Mouse (Mus musculus): Measurements from ENCODE around the gene Zfand4. TPM values are rescaled to one million over a fixed set of nuclear protein-coding genes. Genes with fewer than 3 reads are reported as not detected.
"Not testable (repeated sequence)": the region's sequence is repeated elsewhere in the genome, so short reads cannot be mapped to it uniquely, and the experiment has no call there.

Gene Zfand4
- polyA plus RNA-seq, 1 experiment from 2014 or later: 10.3 TPM

DNA sequence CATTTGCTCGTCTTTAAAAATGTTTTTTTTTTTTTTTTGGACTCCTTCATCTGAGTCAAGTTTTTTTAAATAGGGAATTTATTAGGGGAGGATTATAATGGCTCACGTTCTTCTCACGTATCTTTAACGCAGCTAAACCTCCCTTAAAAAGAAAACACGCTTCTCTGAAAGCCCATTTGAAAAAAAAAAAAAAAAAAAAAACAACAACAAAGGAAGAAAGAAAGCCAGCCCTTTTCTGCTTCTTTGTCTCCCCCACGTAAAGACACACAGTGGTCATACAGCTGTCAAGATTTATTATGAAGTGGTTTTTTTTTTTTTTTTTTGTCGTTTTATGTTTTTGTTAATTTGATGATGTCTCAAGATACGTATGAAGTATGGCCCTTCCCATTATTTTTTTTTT, 74.5 kb downstream of the Zfand4 start:
- Histone ChIP-seq H3K4me2 (ENCODE audit: low read length) (peak overlapping the region; percentile 63), H3K4me1 (ENCODE audit: control insufficient read depth, insufficient read depth, low read length) (peaks cover 9% of the 10 kb centered on the region), H3K27me3 (replicated peaks; ENCODE audit: control insufficient read depth, insufficient read depth, low read length) (0 out of 2 replicates have a peak, but pooled peaks cover 3% of the 10 kb centered on the region), H3K27ac (ENCODE audit: low read depth, low read length) (no peak overlapping the region), H3K9me3 (replicated peaks; ENCODE audit: control insufficient read depth, low read length) (no peaks in the 10 kb centered on the region), H3K9ac (ENCODE audit: low read length) (peak overlapping the region; percentile 81), H3K4me3 (ENCODE audit: low read depth, low read length) (peak overlapping the region; percentile 96), H3K36me3 (ENCODE audit: control insufficient read depth, insufficient read depth, low read length) (no peaks in the 10 kb centered on the region)
- WGBS: 9% methylated on average over 8 of the region's 8 CpGs
- ATAC-seq: no peak
- peak; percentile 30 for DNase-seq (ENCODE audit: low spot score)

DNA sequence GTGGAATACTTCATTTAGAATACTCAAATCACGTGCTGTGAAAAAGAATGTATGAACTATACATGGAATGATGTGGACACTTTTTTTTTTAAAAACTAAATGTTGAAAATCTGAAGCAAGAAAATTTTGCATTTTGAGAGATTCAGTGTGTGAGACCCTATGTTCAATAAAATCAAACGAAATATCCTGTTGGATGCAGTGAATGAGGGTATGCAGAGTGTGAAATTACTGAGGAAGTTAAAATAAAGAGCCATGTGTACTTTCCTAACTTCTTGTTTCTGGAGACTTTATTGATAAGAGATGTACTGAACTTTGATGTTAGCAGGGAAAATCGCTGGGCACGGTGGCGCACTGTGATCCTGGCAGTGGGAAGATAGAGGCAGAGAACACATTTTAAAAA, 75.1 kb downstream of the Zfand4 start:
- H3K36me3 ChIP-seq (ENCODE audit: control insufficient read depth, insufficient read depth, low read length): no peaks in the 10 kb centered on the region
- DNase-seq (ENCODE audit: low spot score): no peak
- WGBS: 83% methylated on average over 5 of the region's 5 CpGs
- H3K9me3 ChIP-seq (replicated peaks; ENCODE audit: control insufficient read depth, low read length): no peaks in the 10 kb centered on the region
- no peak for ATAC-seq
- peaks cover 9% of the 10 kb centered on the region for H3K4me1 ChIP-seq (ENCODE audit: control insufficient read depth, insufficient read depth, low read length)
- H3K4me2 ChIP-seq (ENCODE audit: low read length): peak overlapping the region; percentile 63
- H3K27me3 ChIP-seq (replicated peaks; ENCODE audit: control insufficient read depth, insufficient read depth, low read length): 0 out of 2 replicates have a peak, but pooled peaks cover 3% of the 10 kb centered on the region
- no peak overlapping the region for H3K9ac ChIP-seq (ENCODE audit: low read length)
- H3K27ac ChIP-seq (ENCODE audit: low read depth, low read length): no peak overlapping the region
- H3K4me3 ChIP-seq (ENCODE audit: low read depth, low read length): peak overlapping the region; percentile 96

DNA sequence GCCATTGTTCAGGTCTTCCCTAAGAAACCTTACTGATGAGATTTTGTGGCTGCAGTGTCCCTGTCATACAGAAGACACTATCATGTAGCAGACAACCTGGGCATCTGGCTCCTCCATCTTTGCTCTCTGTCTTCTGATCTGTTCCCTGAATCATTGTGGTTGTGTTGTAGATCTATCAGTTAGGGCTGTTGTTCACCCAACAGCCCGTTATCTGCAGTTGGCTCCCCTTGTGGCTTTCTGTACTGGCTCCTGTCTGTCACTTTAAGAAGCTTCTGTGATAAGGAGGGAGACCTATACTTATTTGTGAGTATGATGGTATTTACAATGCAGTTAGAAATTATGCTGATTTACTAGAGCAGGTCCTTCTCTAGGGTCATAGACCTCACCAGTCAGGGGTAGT, 76.5 kb downstream of the Zfand4 start:
- WGBS: 90% methylated on average over 1 of the region's 1 CpGs
- no peaks in the 10 kb centered on the region for H3K36me3 ChIP-seq (ENCODE audit: control insufficient read depth, insufficient read depth, low read length)
- 0 out of 2 replicates have a peak, but pooled peaks cover 3% of the 10 kb centered on the region for H3K27me3 ChIP-seq (replicated peaks; ENCODE audit: control insufficient read depth, insufficient read depth, low read length)
- no peak overlapping the region for H3K4me2 ChIP-seq (ENCODE audit: low read length)
- no peak overlapping the region for H3K9ac ChIP-seq (ENCODE audit: low read length)
- DNase-seq (ENCODE audit: low spot score) (no peak), ATAC-seq (no peak)
- H3K4me3 ChIP-seq (ENCODE audit: low read depth, low read length): no peak overlapping the region
- no peak overlapping the region for H3K27ac ChIP-seq (ENCODE audit: low read depth, low read length)
- H3K4me1 ChIP-seq (ENCODE audit: control insufficient read depth, insufficient read depth, low read length): peaks cover 9% of the 10 kb centered on the region
- no peaks in the 10 kb centered on the region for H3K9me3 ChIP-seq (replicated peaks; ENCODE audit: control insufficient read depth, low read length)

DNA sequence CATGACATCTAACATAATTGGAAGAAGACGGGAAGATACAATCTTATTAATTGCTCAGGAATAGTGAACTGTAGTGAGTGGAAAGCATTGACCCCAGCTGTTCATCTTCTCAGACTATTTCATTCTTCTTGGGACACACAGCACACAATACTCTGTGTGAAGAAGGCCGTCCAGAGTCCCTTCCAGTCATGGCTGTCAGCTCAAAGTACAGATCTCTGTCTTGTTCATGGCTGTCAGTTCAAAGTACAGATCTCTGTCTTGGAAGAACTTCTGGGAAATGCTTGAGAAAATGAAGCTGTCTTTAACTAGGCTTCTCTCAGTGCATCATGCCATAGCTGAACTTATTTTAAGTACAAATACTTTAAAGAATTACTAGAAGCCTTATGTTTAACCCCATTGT, 83.9 kb downstream of the Zfand4 start:
- Histone ChIP-seq H3K4me3 (ENCODE audit: low read depth, low read length) (no peak overlapping the region), H3K36me3 (ENCODE audit: control insufficient read depth, insufficient read depth, low read length) (no peaks in the 10 kb centered on the region), H3K27ac (ENCODE audit: low read depth, low read length) (no peak overlapping the region), H3K4me1 (ENCODE audit: control insufficient read depth, insufficient read depth, low read length) (no peaks in the 10 kb centered on the region), H3K27me3 (replicated peaks; ENCODE audit: control insufficient read depth, insufficient read depth, low read length) (no peaks in the 10 kb centered on the region), H3K9me3 (replicated peaks; ENCODE audit: control insufficient read depth, low read length) (no peaks in the 10 kb centered on the region), H3K4me2 (ENCODE audit: low read length) (no peak overlapping the region), H3K9ac (ENCODE audit: low read length) (no peak overlapping the region)
- no peak for DNase-seq (ENCODE audit: low spot score)
- ATAC-seq: no peak
- WGBS: 87% methylated on average over 2 of the region's 2 CpGs

DNA sequence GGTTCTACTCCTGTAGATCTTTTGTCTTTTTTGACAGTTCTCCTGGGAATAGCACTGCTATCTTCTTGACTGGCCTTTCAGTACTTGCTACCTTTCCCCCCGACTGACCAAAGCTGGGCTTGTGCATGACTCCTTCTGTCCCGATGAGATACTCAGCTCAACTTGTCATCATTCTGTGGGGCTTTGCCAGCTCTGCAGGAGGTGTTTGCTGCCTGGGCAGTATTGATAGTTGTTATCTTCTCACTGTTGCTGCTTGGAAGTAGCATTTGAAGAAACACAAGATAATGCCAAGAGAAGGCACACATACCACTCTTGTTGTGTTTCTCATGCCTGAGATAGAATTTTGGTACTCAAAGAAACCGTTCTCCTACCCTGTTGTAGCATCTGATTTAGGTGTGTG, 86.0 kb downstream of the Zfand4 start:
- H3K9me3 ChIP-seq (replicated peaks; ENCODE audit: control insufficient read depth, low read length): no peaks in the 10 kb centered on the region
- H3K4me2 ChIP-seq (ENCODE audit: low read length): no peak overlapping the region
- WGBS: 95% methylated on average over 3 of the region's 3 CpGs
- H3K4me1 ChIP-seq (ENCODE audit: control insufficient read depth, insufficient read depth, low read length): no peaks in the 10 kb centered on the region
- no peak for DNase-seq (ENCODE audit: low spot score)
- H3K36me3 ChIP-seq (ENCODE audit: control insufficient read depth, insufficient read depth, low read length): no peaks in the 10 kb centered on the region
- H3K27me3 ChIP-seq (replicated peaks; ENCODE audit: control insufficient read depth, insufficient read depth, low read length): no peaks in the 10 kb centered on the region
- no peak for ATAC-seq
- H3K27ac ChIP-seq (ENCODE audit: low read depth, low read length): 0 out of 2 replicates have a peak overlapping the region, but pooled peaks have one; percentile 14
- no peak overlapping the region for H3K4me3 ChIP-seq (ENCODE audit: low read depth, low read length)
- no peak overlapping the region for H3K9ac ChIP-seq (ENCODE audit: low read length)

DNA sequence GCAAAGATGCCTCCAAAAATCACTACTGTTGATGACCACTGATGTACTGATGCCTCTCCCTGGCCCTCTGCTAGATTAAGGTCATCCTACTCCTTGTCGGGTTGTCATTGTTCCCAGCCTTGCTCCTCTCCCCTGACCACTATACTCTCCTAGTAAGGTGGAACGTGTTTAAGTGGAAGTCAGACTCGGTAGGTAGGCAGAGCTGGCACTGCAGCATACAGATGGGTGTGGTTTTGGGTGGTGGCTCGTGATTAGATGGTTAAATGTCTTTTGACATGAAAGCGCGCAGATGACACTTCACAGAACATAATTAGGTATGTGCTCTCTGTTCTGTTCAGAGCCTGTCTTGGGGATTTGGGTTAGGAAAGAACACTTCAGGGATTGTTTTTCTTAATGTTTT, 86.6 kb downstream of the Zfand4 start:
- WGBS: 82% methylated on average over 6 of the region's 6 CpGs
- Histone ChIP-seq H3K4me2 (ENCODE audit: low read length) (no peak overlapping the region), H3K9ac (ENCODE audit: low read length) (no peak overlapping the region), H3K4me3 (ENCODE audit: low read depth, low read length) (no peak overlapping the region), H3K27me3 (replicated peaks; ENCODE audit: control insufficient read depth, insufficient read depth, low read length) (no peaks in the 10 kb centered on the region), H3K9me3 (replicated peaks; ENCODE audit: control insufficient read depth, low read length) (no peaks in the 10 kb centered on the region), H3K36me3 (ENCODE audit: control insufficient read depth, insufficient read depth, low read length) (no peaks in the 10 kb centered on the region), H3K4me1 (ENCODE audit: control insufficient read depth, insufficient read depth, low read length) (no peaks in the 10 kb centered on the region), H3K27ac (ENCODE audit: low read depth, low read length) (no peak overlapping the region)
- no peak for DNase-seq (ENCODE audit: low spot score)
- no peak for ATAC-seq

DNA sequence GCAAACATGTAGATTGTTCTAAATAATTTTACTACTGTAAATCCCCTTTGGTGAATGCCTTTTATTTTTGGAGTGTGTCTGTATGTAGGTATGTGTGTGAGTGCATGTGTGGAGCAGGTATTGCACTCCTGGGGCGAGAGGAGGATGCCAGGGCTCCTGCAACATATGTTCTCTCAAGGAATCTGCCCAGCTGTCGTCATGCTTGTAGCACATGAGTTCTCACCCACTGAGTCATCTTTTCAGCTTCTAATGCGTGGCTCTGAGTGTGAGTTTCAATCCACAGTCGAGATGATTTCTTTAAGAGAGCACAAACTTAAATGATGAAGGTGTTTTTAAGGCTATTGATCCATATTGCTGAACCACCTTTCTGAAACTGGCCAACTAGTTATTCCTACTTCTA, 87.5 kb downstream of the Zfand4 start:
- no peaks in the 10 kb centered on the region for H3K36me3 ChIP-seq (ENCODE audit: control insufficient read depth, insufficient read depth, low read length)
- WGBS: 84% methylated on average over 4 of the region's 4 CpGs
- no peak for ATAC-seq
- no peak overlapping the region for H3K27ac ChIP-seq (ENCODE audit: low read depth, low read length)
- no peaks in the 10 kb centered on the region for H3K4me1 ChIP-seq (ENCODE audit: control insufficient read depth, insufficient read depth, low read length)
- no peak for DNase-seq (ENCODE audit: low spot score)
- H3K4me2 ChIP-seq (ENCODE audit: low read length): no peak overlapping the region
- no peak overlapping the region for H3K4me3 ChIP-seq (ENCODE audit: low read depth, low read length)
- H3K27me3 ChIP-seq (replicated peaks; ENCODE audit: control insufficient read depth, insufficient read depth, low read length): no peaks in the 10 kb centered on the region
- no peak overlapping the region for H3K9ac ChIP-seq (ENCODE audit: low read length)
- H3K9me3 ChIP-seq (replicated peaks; ENCODE audit: control insufficient read depth, low read length): no peaks in the 10 kb centered on the region

DNA sequence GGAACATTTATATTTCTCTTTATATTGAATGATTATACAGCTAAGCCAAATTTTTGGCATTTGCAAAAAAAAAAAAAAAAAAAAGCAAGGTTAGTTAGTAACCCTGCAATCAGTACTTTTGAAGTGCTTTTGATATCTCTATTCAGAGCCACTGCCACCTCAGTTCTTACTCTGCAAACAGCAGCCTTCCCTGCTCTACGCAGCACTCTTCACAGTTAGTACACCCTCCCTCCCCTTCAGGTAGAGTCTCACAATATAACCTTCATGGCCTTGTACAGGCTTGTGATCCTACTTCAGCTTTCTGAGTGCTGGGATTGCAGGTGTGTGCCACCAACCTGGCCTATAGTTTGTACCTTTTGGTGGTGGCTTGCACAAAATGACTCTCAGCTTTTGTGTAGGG, 89.4 kb downstream of the Zfand4 start:
- no peaks in the 10 kb centered on the region for H3K36me3 ChIP-seq (ENCODE audit: control insufficient read depth, insufficient read depth, low read length)
- no peak for ATAC-seq

DNA sequence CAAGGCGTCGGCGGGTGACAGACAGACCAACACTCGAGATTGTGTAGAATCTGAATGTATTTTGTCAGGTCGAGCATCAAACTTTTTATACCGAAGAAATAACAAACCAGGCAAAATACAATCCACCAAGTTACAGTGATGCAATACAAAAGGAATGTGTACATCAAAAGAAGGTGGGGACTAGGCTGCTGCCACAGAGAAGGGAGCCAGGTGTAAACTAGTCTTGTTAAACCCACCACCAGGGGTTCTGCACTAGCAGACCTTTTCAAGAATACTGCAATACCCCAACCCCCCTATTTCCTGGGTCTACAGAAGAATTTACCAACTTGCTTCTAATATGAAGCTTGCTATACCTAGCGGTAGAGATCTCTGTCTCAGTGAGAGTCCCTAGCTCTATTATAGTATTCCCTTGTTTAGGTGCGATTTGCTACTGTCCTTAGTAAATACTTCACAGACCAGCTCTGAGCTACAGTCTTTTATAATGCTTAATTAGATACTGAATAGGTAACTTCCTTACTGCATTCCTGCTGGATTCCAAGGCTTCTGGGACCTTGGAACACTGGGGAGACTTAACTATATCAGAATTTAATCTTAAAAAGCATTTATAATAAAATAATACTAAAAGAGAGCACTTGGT, 92.4 kb downstream of the Zfand4 start:
- not testable (repeated sequence) for ATAC-seq; H3K4me2 ChIP-seq (ENCODE audit: low read length)

More for the DNA sequence above, 89.4 kb downstream of the Zfand4 start:
- no peak overlapping the region for H3K4me2 ChIP-seq (ENCODE audit: low read length)
- H3K27me3 ChIP-seq (replicated peaks; ENCODE audit: control insufficient read depth, insufficient read depth, low read length): no peaks in the 10 kb centered on the region
- 92% methylated on average over 1 of the region's 1 CpGs for WGBS
- no peaks in the 10 kb centered on the region for H3K4me1 ChIP-seq (ENCODE audit: control insufficient read depth, insufficient read depth, low read length)
- H3K27ac ChIP-seq (ENCODE audit: low read depth, low read length): no peak overlapping the region
- no peak overlapping the region for H3K9ac ChIP-seq (ENCODE audit: low read length)
- no peaks in the 10 kb centered on the region for H3K9me3 ChIP-seq (replicated peaks; ENCODE audit: control insufficient read depth, low read length)
- DNase-seq (ENCODE audit: low spot score): no peak
- H3K4me3 ChIP-seq (ENCODE audit: low read depth, low read length): no peak overlapping the region

More for the DNA sequence above, 92.4 kb downstream of the Zfand4 start:
- not testable (repeated sequence) for H3K4me1 ChIP-seq (ENCODE audit: control insufficient read depth, insufficient read depth, low read length); H3K4me3 ChIP-seq (ENCODE audit: low read depth, low read length); H3K27ac ChIP-seq (ENCODE audit: low read depth, low read length); DNase-seq (ENCODE audit: low spot score); H3K27me3 ChIP-seq (replicated peaks; ENCODE audit: control insufficient read depth, insufficient read depth, low read length); H3K9me3 ChIP-seq (replicated peaks; ENCODE audit: control insufficient read depth, low read length); H3K9ac ChIP-seq (ENCODE audit: low read length); H3K36me3 ChIP-seq (ENCODE audit: control insufficient read depth, insufficient read depth, low read length)
- 66% methylated on average over 8 of the region's 8 CpGs for WGBS
